In the genomic region with DNA sequence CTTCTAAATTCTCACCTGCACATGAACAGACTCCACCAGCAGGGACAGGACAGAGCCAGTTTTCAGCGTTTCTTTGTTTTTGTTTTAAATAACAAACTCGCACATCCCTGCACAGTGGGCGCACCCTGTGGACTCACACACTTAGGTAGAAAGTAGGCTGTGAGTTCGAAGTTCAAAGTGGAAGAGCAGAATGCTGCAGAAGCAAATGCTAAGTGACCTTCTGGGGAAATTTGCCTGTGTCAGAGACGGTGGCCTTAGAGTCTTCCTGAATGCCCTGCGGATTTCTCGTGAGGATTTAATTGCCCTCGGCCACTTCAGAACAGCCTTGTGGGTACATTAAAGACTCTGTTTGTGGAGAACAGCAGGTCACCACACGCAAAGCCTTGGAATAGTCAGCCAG, we compare ENCODE assay signal across 21 mouse cellular contexts. TPM values are rescaled to one million over a fixed set of nuclear protein-coding genes. Genes with fewer than 3 reads are reported as not detected.
DNase-seq lines count a peak whose midpoint lies in the region; ATAC-seq and TF ChIP-seq lines count a peak whose summit lies in the region.
"Had no signal": no experiment of that assay in that cellular context is flagged by ENCODE, and none has a peak within 500 bp of the region (broad histone marks: within the 10 kb centered on the region; RNA-seq: fewer than 3 reads in every experiment).

No protein-coding gene starts in this region.

- TF ChIP-seq CTCF in forebrain, postnatal 0 days (IDR thresholded peaks at IDR 0.05; ENCODE audit: low read depth), result no peak; the same call in 1 of the 2 replicates
- 0 out of 2 replicates have a peak, but pooled peaks have one; percentile 24 for TF ChIP-seq CTCF in midbrain, postnatal 0 days (IDR thresholded peaks at IDR 0.05)

- no peaks in the 10 kb centered on the region for H3K36me3 ChIP-seq in neural tube, embryonic 12.5 days
- no peaks in the 10 kb centered on the region for H3K36me3 ChIP-seq in embryonic facial prominence, embryonic 10.5 days (replicated peaks)
- H3K36me3 ChIP-seq in forebrain, postnatal 0 days (ENCODE audit: insufficient read depth), result no peaks in the 10 kb centered on the region
- no peaks in the 10 kb centered on the region for H3K36me3 ChIP-seq in midbrain, postnatal 0 days (ENCODE audit: insufficient read depth, low read length)
- H3K36me3 ChIP-seq: G1E; intestine, embryonic 15.5 days had no signal

- H3K27ac ChIP-seq in neural tube, embryonic 12.5 days, result no peak overlapping the region
- no peak overlapping the region for H3K27ac ChIP-seq in embryonic facial prominence, embryonic 10.5 days (replicated peaks)
- H3K27ac ChIP-seq in forebrain, postnatal 0 days (ENCODE audit: low read depth, low read length), result peak overlapping the region; percentile 88
- H3K27ac ChIP-seq in midbrain, postnatal 0 days (ENCODE audit: low read depth, low read length), result no peak overlapping the region
- H3K27ac ChIP-seq: intestine, embryonic 15.5 days; kidney, postnatal 0 days had no signal

- ATAC-seq in neural tube, embryonic 12.5 days (ENCODE audit: low FRiP score, low read depth), result 0 out of 2 replicates have a peak, but pooled peaks have one; percentile 39
- ATAC-seq in forebrain, postnatal 0 days, result no peak
- no peak for ATAC-seq in midbrain, postnatal 0 days (ENCODE audit: low FRiP score)
- ATAC-seq: intestine, embryonic 15.5 days had no signal

- 5% methylated on average over 9 of the region's 9 CpGs for WGBS in neural tube, embryonic 12.5 days
- 5% methylated on average over 9 of the region's 9 CpGs for WGBS in embryonic facial prominence, embryonic 10.5 days
- WGBS in forebrain, postnatal 0 days, result 11% methylated on average over 9 of the region's 9 CpGs
- WGBS in midbrain, postnatal 0 days, result 16% methylated on average over 9 of the region's 9 CpGs

- no peak for DNase-seq in neural tube, embryonic 10.5 days (ENCODE audit: extremely low spot score, low spot score)
- peak; percentile 24 for DNase-seq in embryonic facial prominence, embryonic 10.5 days (ENCODE audit: low spot score)
- DNase-seq in forebrain, postnatal 0 days, result peak; percentile 49
- no peak for DNase-seq in midbrain, postnatal 0 days (ENCODE audit: low spot score)
- no peak for DNase-seq in frontal cortex, adult 2 months (ENCODE audit: extremely low spot score in 1 of 2, low spot score in 1 of 2)
- DNase-seq in urinary bladder, postnatal 14 days (ENCODE audit: low spot score), result no peak
- no peak for DNase-seq in layer of hippocampus, adult 9-10 months (ENCODE audit: low spot score)
- DNase-seq: adrenal gland, postnatal 25 days; cerebellum, adult 9-11 months; gastrocnemius, postnatal 10 days; heart, postnatal 10 days; thymus, adult 18-20 months had no signal

- H3K9ac ChIP-seq in neural tube, embryonic 12.5 days, result no peak overlapping the region
- H3K9ac ChIP-seq in forebrain, postnatal 0 days, result peak overlapping the region; percentile 60; the same call in 1 of the 2 replicates
- no peak overlapping the region for H3K9ac ChIP-seq in midbrain, postnatal 0 days (replicated peaks; ENCODE audit: low read length, poor library complexity, severe bottlenecking)
- H3K9ac ChIP-seq: intestine, embryonic 15.5 days had no signal

- no peak overlapping the region for H3K4me2 ChIP-seq in neural tube, embryonic 12.5 days (replicated peaks)
- 0 out of 2 replicates have a peak overlapping the region, but pooled peaks have one; percentile 10 for H3K4me2 ChIP-seq in forebrain, postnatal 0 days (ENCODE audit: low read depth)
- H3K4me2 ChIP-seq in midbrain, postnatal 0 days (ENCODE audit: low read depth, low read length, poor library complexity, severe bottlenecking), result no peak overlapping the region
- H3K4me2 ChIP-seq: intestine, embryonic 15.5 days had no signal

- peaks cover 36% of the 10 kb centered on the region for H3K4me1 ChIP-seq in neural tube, embryonic 12.5 days
- H3K4me1 ChIP-seq in embryonic facial prominence, embryonic 10.5 days, result peaks cover 34% of the 10 kb centered on the region
- 0 out of 2 replicates have a peak, but pooled peaks cover 3% of the 10 kb centered on the region for H3K4me1 ChIP-seq in forebrain, postnatal 0 days (ENCODE audit: insufficient read depth)
- no peaks in the 10 kb centered on the region for H3K4me1 ChIP-seq in midbrain, postnatal 0 days (ENCODE audit: insufficient read depth, low read length)

- H3K9me3 ChIP-seq in neural tube, embryonic 12.5 days, result no peaks in the 10 kb centered on the region
- H3K9me3 ChIP-seq in embryonic facial prominence, embryonic 10.5 days, result no peaks in the 10 kb centered on the region
- no peaks in the 10 kb centered on the region for H3K9me3 ChIP-seq in forebrain, postnatal 0 days (ENCODE audit: low read length)
- H3K9me3 ChIP-seq in midbrain, postnatal 0 days (ENCODE audit: low read length), result no peaks in the 10 kb centered on the region
- H3K9me3 ChIP-seq: G1E; intestine, embryonic 15.5 days; megakaryocyte, embryonic 14.5 days had no signal

- H3K27me3 ChIP-seq in neural tube, embryonic 12.5 days (replicated peaks), result peaks cover 68% of the 10 kb centered on the region
- peaks cover 99% of the 10 kb centered on the region for H3K27me3 ChIP-seq in embryonic facial prominence, embryonic 10.5 days (replicated peaks; ENCODE audit: low read depth, poor library complexity, severe bottlenecking)
- peaks cover 12% of the 10 kb centered on the region for H3K27me3 ChIP-seq in forebrain, postnatal 0 days (ENCODE audit: insufficient read depth, low read length)
- H3K27me3 ChIP-seq in midbrain, postnatal 0 days (ENCODE audit: insufficient read depth, low read length), result peaks cover 33% of the 10 kb centered on the region

- no peak overlapping the region for H3K4me3 ChIP-seq in neural tube, embryonic 12.5 days
- no peak overlapping the region; the same call in 1 of the 2 replicates for H3K4me3 ChIP-seq in embryonic facial prominence, embryonic 10.5 days
- no peak overlapping the region for H3K4me3 ChIP-seq in forebrain, postnatal 0 days (ENCODE audit: low read depth, low read length)
- H3K4me3 ChIP-seq in midbrain, postnatal 0 days (ENCODE audit: low read depth, low read length), result no peak overlapping the region
- H3K4me3 ChIP-seq: intestine, embryonic 15.5 days; megakaryocyte, embryonic 14.5 days had no signal

RNA-seq across cellular contexts. Expression of a gene that starts 7.6 kb away (rescaled TPM):
- 1.9 and 2.0 TPM in 2 replicates for polyA plus RNA-seq in neural tube, embryonic 12.5 days (2016; fragmentation: Nextera tagmentation; extraction: Ambion mirVana)
- polyA plus RNA-seq in embryonic facial prominence, embryonic 10.5 days (2016; fragmentation: Nextera tagmentation; extraction: Ambion mirVana), result 1.0 and 1.1 TPM in 2 replicates
- 22.5 and 36.5 TPM in 2 replicates for total RNA-seq in forebrain, postnatal 0 days (2014; rRNA removed)
- 2.6 and 4.3 TPM in 2 replicates for polyA plus RNA-seq in forebrain, postnatal 0 days (2015; fragmentation: Nextera tagmentation; extraction: Ambion mirVana)
- total RNA-seq in midbrain, postnatal 0 days (2014; rRNA removed), result 16.8 and 17.7 TPM in 2 replicates
- polyA plus RNA-seq in midbrain, postnatal 0 days (2015; fragmentation: Nextera tagmentation; extraction: Ambion mirVana), result 1.6 and 2.6 TPM in 2 replicates
- 11.7 and 13.4 TPM in 2 replicates for polyA plus RNA-seq in frontal cortex, adult 2 months (2012; rRNA removed)
- total RNA-seq: adrenal gland, postnatal 25 days; heart, adult 8-10 months; heart, postnatal 10 days; liver, adult 2 months had no signal
- polyA plus RNA-seq: embryonic facial prominence, embryonic 14.5 days; G1E; intestine, embryonic 15.5 days; kidney, postnatal 0 days; liver, adult 2 months; lung, embryonic 16.5 days had no signal

Comparison
In these comparisons a context has a peak if more than half of its experiments do, and no peak if none do; other contexts are left out.
1. DNase-seq: peak in embryonic facial prominence, embryonic 10.5 days (single experiment) and forebrain, postnatal 0 days (single experiment); none in neural tube, embryonic 10.5 days (single experiment), midbrain, postnatal 0 days (single experiment), frontal cortex, adult 2 months (0 of 2), urinary bladder, postnatal 14 days (single experiment) and layer of hippocampus, adult 9-10 months (single experiment).